Mouse (Mus musculus) embryonic facial prominence, embryonic 12.5 days (tissue): ENCODE measurements at regions not wholly inside any gene's neighbourhood (a gene's known extent, or its start where the extent isn't known, plus 50 kb on each side); places are given as distances from the start of the nearest gene placed in this dataset. TPM values are rescaled to one million over a fixed set of nuclear protein-coding genes. Genes with fewer than 3 reads are reported as not detected.

Experiments used
- ATAC-seq: fragments of 200-750 bp; cut with Nextera tagmentation; 2 replicates; pipeline ENCODE4 v1.8.0; 2017; ENCODE audit not compliant: insufficient number of reproducible peaks, insufficient read depth, low FRiP score, low TSS enrichment
- H3K27ac ChIP-seq: fragments of 300-500 bp; sonication (generic); 2 replicates; pipeline ENCODE4 v1.5.1; 2016; ENCODE audit warnings: mild to moderate bottlenecking
- H3K27me3 ChIP-seq: fragments of 300-500 bp; sonication (generic); 2 replicates; pipeline ENCODE4 v1.6.1; 2016; ENCODE audit warnings: mild to moderate bottlenecking, moderate library complexity
- H3K36me3 ChIP-seq: fragments of 300-500 bp; sonication (generic); 2 replicates; pipeline ENCODE4 v1.6.1; 2016; ENCODE audit warnings: mild to moderate bottlenecking
- H3K4me1 ChIP-seq: fragments of 300-500 bp; sonication (generic); 2 replicates; pipeline ENCODE4 v1.6.1; 2016
- H3K4me2 ChIP-seq: fragments of 300-500 bp; sonication (generic); replicated peaks from 2 replicates; pipeline ENCODE4 v1.6.1; 2016; ENCODE audit warnings: mild to moderate bottlenecking, moderate library complexity
- H3K4me3 ChIP-seq: fragments of 300-500 bp; sonication (generic); 2 replicates; pipeline ENCODE4 v1.5.1; 2016; ENCODE audit warnings: mild to moderate bottlenecking
- H3K9ac ChIP-seq: fragments of 300-500 bp; sonication (generic); 2 replicates; pipeline ENCODE4 v1.6.1; 2016; ENCODE audit warnings: mild to moderate bottlenecking, moderate library complexity
- H3K9me3 ChIP-seq: fragments of 300-500 bp; sonication (generic); 2 replicates; pipeline ENCODE4 v1.6.1; 2016; ENCODE audit warnings: mild to moderate bottlenecking, moderate library complexity
- WGBS: fragments of 180-500 bp; shearing (Covaris S2); methylation state at CpG from one replicate; pipeline ENCODE4 v1.1.7; 2016; 5-methylcytosine and 5-hydroxymethylcytosine counted together
- microRNA-seq: library from miRNA; unstranded; fragments of <30 nt; microRNA quantifications from one replicate; pipeline ENCODE4, GENCODE M21; 2017

DNA sequence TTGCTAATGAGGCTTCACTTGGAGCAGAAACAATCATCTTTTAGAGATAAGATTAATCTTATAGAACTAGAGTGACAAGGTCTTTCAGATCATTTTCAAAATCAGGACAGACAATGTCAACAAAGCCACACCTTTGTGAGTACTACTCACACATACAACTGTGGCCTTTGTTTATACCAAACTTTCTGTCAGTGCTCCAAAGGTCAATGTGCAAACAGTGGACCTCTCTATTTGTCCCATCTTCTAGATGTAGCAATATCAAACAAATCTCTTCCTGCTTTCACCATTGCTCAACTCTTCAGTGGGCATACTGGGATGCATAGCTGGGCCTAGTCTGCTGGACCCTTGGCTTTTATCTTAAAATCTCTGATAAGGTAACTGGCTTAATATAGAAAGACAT is 300.9 kb upstream of the Egfl6 start:
- no peak overlapping the region for H3K4me2 ChIP-seq
- no peak overlapping the region for H3K9ac ChIP-seq
- H3K9me3 ChIP-seq = no peaks in the 10 kb centered on the region
- no peaks in the 10 kb centered on the region for H3K27me3 ChIP-seq
- H3K4me1 ChIP-seq = no peaks in the 10 kb centered on the region
- H3K4me3 ChIP-seq = no peak overlapping the region
- H3K36me3 ChIP-seq = no peaks in the 10 kb centered on the region
- no peak for ATAC-seq
- H3K27ac ChIP-seq = no peak overlapping the region

- Histone ChIP-seq H3K9ac (no peak overlapping the region), H3K27me3 (no peaks in the 10 kb centered on the region), H3K27ac (no peak overlapping the region), H3K4me2 (no peak overlapping the region), H3K4me1 (no peaks in the 10 kb centered on the region), H3K9me3 (no peaks in the 10 kb centered on the region), H3K4me3 (no peak overlapping the region), H3K36me3 (no peaks in the 10 kb centered on the region)
- ATAC-seq = no peak
- 83% methylated on average over 5 of the region's 5 CpGs for WGBS
These were observed 284.0 kb upstream of the Egfl6 start for GRCm38 (mm10) chrX:166869515-166869914.

GRCm38 (mm10) chrX:166867692-166868091 is 282.2 kb upstream of the Egfl6 start:
- no peak overlapping the region for H3K9ac ChIP-seq
- no peaks in the 10 kb centered on the region for H3K36me3 ChIP-seq
- H3K4me1 ChIP-seq = no peaks in the 10 kb centered on the region
- H3K27ac ChIP-seq = no peak overlapping the region
- 76% methylated on average over 2 of the region's 2 CpGs for WGBS
- H3K4me2 ChIP-seq = no peak overlapping the region
- H3K4me3 ChIP-seq = no peak overlapping the region
- H3K9me3 ChIP-seq = no peaks in the 10 kb centered on the region
- H3K27me3 ChIP-seq = no peaks in the 10 kb centered on the region
- ATAC-seq = no peak

Small RNAs in the stretch of these regions (microRNA-seq; reads per million reads assigned to microRNA genes)
- gene Gm22368 (not detected), gene Gm44376 (not detected)
